Mouse (Mus musculus) CH12.LX (cell line): ENCODE measurements around the gene Drg1. TPM values are rescaled to one million over a fixed set of nuclear protein-coding genes. Genes with fewer than 3 reads are reported as not detected.
"Not testable (repeated sequence)": the region's sequence is repeated elsewhere in the genome, so short reads cannot be mapped to it uniquely, and the experiment has no call there.

Experiments
- DNase-seq: peaks from one replicate; pipeline ENCODE4 v3.0.0-alpha.2; 2013; ENCODE audit errors: extremely low read depth
- H3K27ac ChIP-seq: 2 replicates; pipeline ENCODE4 v1.5.1; 2012; ENCODE audit warnings: low read depth, mild to moderate bottlenecking, control low read depth, moderate library complexity; ENCODE audit not compliant: insufficient read depth
- H3K27me3 ChIP-seq: replicated peaks from 2 replicates; pipeline ENCODE3; 2012; ENCODE audit warnings: inconsistent platforms
- H3K36me3 ChIP-seq, 2 experiments: replicated peaks in 1 of 2; 2 replicates each; pipeline versions ENCODE3 to v1.6.1; 2012; ENCODE audit warnings: inconsistent platforms in 1 of 2, low read length in 1 of 2, mild to moderate bottlenecking in 1 of 2, mixed read lengths in 1 of 2, moderate library complexity in 1 of 2; ENCODE audit not compliant: control insufficient read depth in 1 of 2, insufficient read depth in 1 of 2
- H3K4me1 ChIP-seq, 2 experiments: 2 replicates each; pipeline ENCODE4 v1.6.1; 2012; ENCODE audit warnings: inconsistent platforms in 1 of 2, moderate library complexity in 1 of 2; ENCODE audit not compliant: insufficient read depth in 2 of 2, control insufficient read depth in 1 of 2
- H3K4me2 ChIP-seq: 2 replicates; pipeline ENCODE4 v1.6.1; 2012; ENCODE audit warnings: low read depth, mild to moderate bottlenecking, control low read depth; ENCODE audit not compliant: poor library complexity, insufficient read depth, severe bottlenecking
- H3K4me3 ChIP-seq, 3 experiments: fragments of 150-350 bp in 1 of 3; sonication (generic) in 1 of 3; replicated peaks in 1 of 3; 2 replicates each; pipeline versions ENCODE3 to v1.5.1; 2011 to 2012; ENCODE audit warnings: low read depth in 2 of 3, low read length in 2 of 3, mild to moderate bottlenecking in 2 of 3, moderate library complexity in 2 of 3, control low read depth in 1 of 3, improper control_type of control experiment in 1 of 3, inconsistent platforms in 1 of 3, mixed read lengths in 1 of 3; ENCODE audit not compliant: poor library complexity in 1 of 3
- H3K79me2 ChIP-seq: replicated peaks from 2 replicates; pipeline ENCODE4 v1.6.1; 2012; ENCODE audit warnings: mild to moderate bottlenecking, moderate library complexity; ENCODE audit not compliant: control insufficient read depth, poor library complexity, insufficient read depth, severe bottlenecking; ENCODE audit errors: extremely low read depth
- H3K9ac ChIP-seq: 2 replicates; pipeline ENCODE4 v1.6.1; 2012; ENCODE audit warnings: low read depth, mild to moderate bottlenecking, control low read depth, moderate library complexity; ENCODE audit not compliant: insufficient read depth
- H3K9me3 ChIP-seq: replicated peaks from 2 replicates; pipeline ENCODE3; 2012; ENCODE audit warnings: low read length, inconsistent platforms, mixed read lengths
- dilution Hi-C: fragments of 300-500 bp; cut with MboI; formaldehyde crosslinking; loops from 2 replicates; pipeline ENCODE4 v1.14.3; 2020; ENCODE audit warnings: low sequenced_read_pairs; ENCODE audit not compliant: extremely low pct_unique_long_range_greater_than_20kb, extremely low pct_ligation_motif_present
- in situ Hi-C: fragments of 300-500 bp; cut with MboI; formaldehyde crosslinking; loops from 3 replicates; pipeline ENCODE4 v1.14.3; 2019; ENCODE audit warnings: low sequenced_read_pairs, low pct_ligation_motif_present, low pct_unique_long_range_greater_than_20kb, mixed read lengths
- polyA plus RNA-seq: library from polyadenylated mRNA; unstranded; fragments of >175 nt; gene quantifications from 2 replicates; pipeline ENCODE4 v1.2.1, GENCODE M21; 2012; ENCODE audit warnings: low read depth; ENCODE audit not compliant: insufficient read length
- total RNA-seq, 2 experiments: library from RNA; depleted of rRNA; stranded (reverse); fragments of 300-350 nt in 1 of 2; fragments of >200 nt in 1 of 2; gene quantifications; 2 replicates each; pipeline ENCODE4 v1.2.3; 2012 to 2014

The Drg1 gene
- total and polyA plus RNA-seq, 3 experiments, result 158 to 480 (median 249) TPM

- H3K4me1 ChIP-seq, H3K4me3 ChIP-seq, H3K9ac ChIP-seq, H3K27me3 ChIP-seq, H3K79me2 ChIP-seq, in situ Hi-C loops, H3K27ac ChIP-seq, H3K4me2 ChIP-seq, H3K9me3 ChIP-seq, dilution Hi-C loops, DNase-seq: not testable (repeated sequence)
- H3K36me3 ChIP-seq, result peaks cover 5 to 10% of the 10 kb centered on the region in 2 experiments
These were observed 119.4 kb downstream of the Drg1 start for GRCm38 (mm10) chr11:3146806-3147205.

GRCm38 (mm10) chr11:3145359-3146165, 120.7 kb downstream of the Drg1 start:
- DNase-seq, in situ Hi-C loops, H3K36me3 ChIP-seq, H3K4me1 ChIP-seq, H3K4me3 ChIP-seq, H3K27me3 ChIP-seq, dilution Hi-C loops, H3K9ac ChIP-seq, H3K4me2 ChIP-seq, H3K9me3 ChIP-seq, H3K27ac ChIP-seq, H3K79me2 ChIP-seq: not testable (repeated sequence)

GRCm38 (mm10) chr11:3143984-3144383, 122.2 kb downstream of the Drg1 start:
- in situ Hi-C loops, H3K27ac ChIP-seq, H3K79me2 ChIP-seq, DNase-seq, dilution Hi-C loops, H3K4me1 ChIP-seq, H3K9ac ChIP-seq, H3K4me2 ChIP-seq, H3K4me3 ChIP-seq, H3K27me3 ChIP-seq, H3K9me3 ChIP-seq, H3K36me3 ChIP-seq: not testable (repeated sequence)

GRCm38 (mm10) chr11:3142413-3142812, 123.8 kb downstream of the Drg1 start:
- H3K27ac ChIP-seq, H3K4me2 ChIP-seq, DNase-seq, in situ Hi-C loops, H3K79me2 ChIP-seq, H3K27me3 ChIP-seq, dilution Hi-C loops, H3K9me3 ChIP-seq, H3K9ac ChIP-seq, H3K4me3 ChIP-seq, H3K36me3 ChIP-seq, H3K4me1 ChIP-seq: not testable (repeated sequence)

GRCm38 (mm10) chr11:3140967-3141535, 125.2 kb downstream of the Drg1 start:
- H3K27me3 ChIP-seq, H3K79me2 ChIP-seq, H3K9me3 ChIP-seq, H3K4me1 ChIP-seq, H3K9ac ChIP-seq, DNase-seq, H3K4me3 ChIP-seq, H3K4me2 ChIP-seq, H3K36me3 ChIP-seq, dilution Hi-C loops, in situ Hi-C loops, H3K27ac ChIP-seq: not testable (repeated sequence)

- dilution Hi-C loops, H3K9ac ChIP-seq, H3K27ac ChIP-seq, DNase-seq, H3K4me1 ChIP-seq, H3K27me3 ChIP-seq, H3K4me2 ChIP-seq, H3K9me3 ChIP-seq, H3K4me3 ChIP-seq, H3K36me3 ChIP-seq, in situ Hi-C loops, H3K79me2 ChIP-seq: not testable (repeated sequence)
These were observed 127.9 kb downstream of the Drg1 start for GRCm38 (mm10) chr11:3138323-3138722.
